Mouse (Mus musculus) intestine, embryonic 16.5 days (tissue): Measurements from ENCODE around the gene Tuba3a. TPM values are rescaled to one million over a fixed set of nuclear protein-coding genes. Genes with fewer than 3 reads are reported as not detected.

Source experiments
- ATAC-seq: fragments of 200-750 bp; cut with Nextera tagmentation; 2 replicates; pipeline ENCODE4 v1.8.0; 2017; ENCODE audit warnings: moderate TSS enrichment, moderate library complexity
- H3K27ac ChIP-seq: fragments of 300-500 bp; sonication (generic); 2 replicates; pipeline ENCODE4 v1.5.1; 2014; ENCODE audit warnings: mild to moderate bottlenecking, low read length
- H3K27me3 ChIP-seq: fragments of 300-500 bp; sonication (generic); replicated peaks from 2 replicates; pipeline ENCODE4 v1.6.1; 2014; ENCODE audit warnings: low read length, control low read depth, mixed read lengths; ENCODE audit not compliant: control insufficient read depth, insufficient read depth
- H3K36me3 ChIP-seq: fragments of 300-500 bp; sonication (generic); 2 replicates; pipeline ENCODE4 v1.6.1; 2014; ENCODE audit warnings: low read length, control low read depth; ENCODE audit not compliant: control insufficient read depth, insufficient read depth
- H3K4me1 ChIP-seq: fragments of 300-500 bp; sonication (generic); 2 replicates; pipeline ENCODE4 v1.6.1; 2014; ENCODE audit warnings: low read length, control low read depth, mixed read lengths; ENCODE audit not compliant: control insufficient read depth, insufficient read depth
- H3K4me2 ChIP-seq: fragments of 300-500 bp; sonication (generic); 2 replicates; pipeline ENCODE4 v1.6.1; 2014; ENCODE audit warnings: low read depth, low read length, control low read depth
- H3K4me3 ChIP-seq: fragments of 300-500 bp; sonication (generic); 2 replicates; pipeline ENCODE4 v1.5.1; 2014; ENCODE audit warnings: mild to moderate bottlenecking, low read length
- H3K9ac ChIP-seq: fragments of 300-500 bp; sonication (generic); 2 replicates; pipeline ENCODE4 v1.6.1; 2014; ENCODE audit warnings: low read depth, low read length
- H3K9me3 ChIP-seq: fragments of 300-500 bp; sonication (generic); 2 replicates; pipeline ENCODE4 v1.6.1; 2016; ENCODE audit warnings: low read length, control low read depth; ENCODE audit not compliant: control insufficient read depth
- WGBS: fragments of 180-500 bp; shearing (Covaris S2); extraction: QIAGEN DNeasy Blood & Tissue Kit; methylation state at CpG from one replicate; pipeline ENCODE4 v1.1.7; 2014; 5-methylcytosine and 5-hydroxymethylcytosine counted together
- polyA plus RNA-seq: library from polyadenylated mRNA; unstranded; fragments of >200 nt; fragmentation: Nextera tagmentation; extraction: Ambion mirVana; gene quantifications from 2 replicates; pipeline ENCODE4 v1.2.1, GENCODE M21; 2015

The Tuba3a gene
- polyA plus RNA-seq, 1 experiment from 2014 or later, result 0.17 TPM

DNA sequence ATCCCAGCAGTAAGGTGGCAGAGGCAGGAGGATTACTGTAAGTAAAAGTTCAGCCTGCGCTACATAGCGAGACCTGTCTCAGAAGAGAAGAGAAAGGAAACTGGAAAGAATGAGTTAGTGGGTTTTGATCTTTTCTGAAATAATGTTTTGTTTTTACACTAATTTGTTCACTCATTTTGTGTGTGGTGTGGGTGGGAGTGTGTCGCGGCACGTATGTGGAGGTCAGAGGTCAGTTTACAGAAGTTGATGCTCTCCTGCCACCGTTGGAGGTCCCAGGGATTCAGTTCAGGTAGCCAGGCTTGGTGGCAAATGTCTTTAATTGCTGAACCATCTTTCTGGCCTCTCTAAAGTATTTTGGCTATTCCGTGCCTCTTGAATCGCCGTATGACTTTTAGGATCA, 21.6 kb downstream of the Tuba3a start:
- Histone ChIP-seq H3K4me1 (no peaks in the 10 kb centered on the region), H3K4me2 (no peak overlapping the region), H3K9ac (no peak overlapping the region), H3K27me3 (no peaks in the 10 kb centered on the region), H3K27ac (no peak overlapping the region), H3K36me3 (no peaks in the 10 kb centered on the region), H3K4me3 (no peak overlapping the region), H3K9me3 (no peaks in the 10 kb centered on the region)
- ATAC-seq, result no peak
- WGBS, result 78% methylated on average over 9 of the region's 9 CpGs

DNA sequence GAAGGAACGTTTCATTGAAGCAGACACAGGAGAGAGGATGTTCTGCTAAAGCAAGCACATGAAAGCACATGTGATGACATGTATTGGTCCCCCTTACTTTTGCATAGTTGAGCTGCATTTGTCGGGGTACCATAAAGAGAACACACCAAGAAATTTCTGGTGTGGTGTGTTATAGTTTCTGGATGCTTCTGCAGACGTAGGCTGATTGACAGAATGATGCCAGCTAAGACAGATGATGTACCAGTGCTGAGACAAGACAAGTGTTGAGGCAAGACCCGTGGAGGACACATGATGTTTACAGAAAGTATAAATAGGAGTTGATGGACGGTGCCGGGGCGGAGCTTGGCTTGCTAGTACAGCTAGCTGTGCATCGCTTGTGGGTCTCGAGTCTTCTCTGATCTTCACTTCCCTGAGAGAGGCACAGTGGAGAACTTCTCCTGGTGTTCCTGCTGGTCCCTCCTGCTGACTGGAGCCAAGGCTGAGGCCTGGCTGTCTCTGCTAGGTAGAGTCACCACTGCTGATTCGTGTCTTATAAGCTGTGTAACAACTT, 25.8 kb downstream of the Tuba3a start:
- H3K27me3 ChIP-seq, result no peaks in the 10 kb centered on the region
- no peak overlapping the region for H3K4me2 ChIP-seq
- no peak overlapping the region for H3K27ac ChIP-seq
- no peak for ATAC-seq
- no peaks in the 10 kb centered on the region for H3K36me3 ChIP-seq
- no peak overlapping the region for H3K4me3 ChIP-seq
- H3K4me1 ChIP-seq, result peaks cover 7% of the 10 kb centered on the region
- WGBS, result 70% methylated on average over 10 of the region's 10 CpGs
- H3K9ac ChIP-seq, result no peak overlapping the region
- no peaks in the 10 kb centered on the region for H3K9me3 ChIP-seq

DNA sequence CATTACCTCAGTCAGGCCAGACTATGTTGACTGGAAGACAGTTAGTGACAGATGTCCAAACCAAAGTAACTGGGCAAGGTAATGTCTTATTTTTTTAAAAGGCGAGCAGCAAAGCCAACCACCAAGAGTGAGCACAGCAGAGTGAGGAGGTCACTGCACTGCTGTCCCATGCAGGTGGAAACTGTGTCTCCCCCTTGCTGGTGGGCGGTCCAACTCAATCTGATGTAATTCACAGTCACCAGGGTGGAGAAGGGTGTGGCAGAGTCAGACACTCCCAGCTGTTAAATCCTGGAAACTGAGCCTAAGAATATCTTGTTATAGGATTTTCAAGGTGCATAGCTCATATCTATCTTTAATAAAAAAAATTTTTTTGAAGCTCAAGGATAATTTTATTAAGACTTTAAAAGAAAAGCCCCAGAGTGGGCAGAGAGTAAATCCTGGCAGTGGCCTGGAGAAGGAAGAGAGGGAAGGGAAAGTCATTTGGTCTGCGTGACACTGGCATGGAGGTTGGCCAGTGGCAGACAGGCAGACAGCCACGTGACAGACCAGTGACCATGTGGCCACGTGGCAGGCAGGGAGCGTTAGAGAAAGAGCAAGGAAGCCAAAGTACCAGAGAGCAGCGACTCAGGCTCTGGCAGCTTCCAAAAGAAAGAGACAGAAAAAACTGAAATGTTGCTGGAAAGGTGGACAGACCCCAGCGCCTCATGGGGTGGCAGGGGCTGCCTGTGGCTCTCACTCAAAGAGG, 29.4 kb downstream of the Tuba3a start:
- WGBS, result 72% methylated on average over 8 of the region's 8 CpGs

DNA sequence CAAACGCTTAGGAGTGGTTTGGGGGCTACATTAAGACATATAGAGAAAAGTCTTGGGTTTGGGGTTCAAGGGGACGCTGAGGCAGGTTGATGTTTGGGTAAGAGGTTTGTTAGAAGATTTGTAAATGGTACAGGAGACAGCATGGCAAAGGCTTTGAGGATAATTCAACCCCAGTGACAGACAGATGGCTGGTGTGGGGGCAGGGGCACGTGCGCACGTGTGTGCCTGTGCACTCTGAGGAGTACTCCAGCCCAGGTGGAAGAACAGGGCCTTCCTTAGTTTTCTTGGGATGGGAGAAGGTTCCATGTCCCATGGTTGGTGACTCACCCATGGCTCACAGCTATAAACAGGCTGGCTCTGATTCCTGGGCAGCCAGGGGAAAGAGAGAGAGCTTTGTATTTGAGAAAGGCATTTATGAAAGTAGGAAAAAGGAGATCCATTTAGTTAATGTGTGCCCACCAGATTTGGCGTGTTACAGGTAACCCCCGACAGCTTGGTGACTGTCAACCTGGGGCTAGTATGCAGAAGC, 30.3 kb downstream of the Tuba3a start:
- no peak overlapping the region for H3K9ac ChIP-seq
- no peaks in the 10 kb centered on the region for H3K36me3 ChIP-seq
- 76% methylated on average over 7 of the region's 7 CpGs for WGBS
- no peak overlapping the region for H3K27ac ChIP-seq
- ATAC-seq, result peak; percentile 37; the same call in 1 of the 2 replicates
- H3K27me3 ChIP-seq, result no peaks in the 10 kb centered on the region
- H3K4me1 ChIP-seq, result peaks cover 7% of the 10 kb centered on the region
- H3K4me3 ChIP-seq, result no peak overlapping the region
- no peak overlapping the region for H3K4me2 ChIP-seq
- H3K9me3 ChIP-seq, result no peaks in the 10 kb centered on the region

More for the DNA sequence above, 29.4 kb downstream of the Tuba3a start:
- no peak overlapping the region for H3K4me2 ChIP-seq
- H3K9me3 ChIP-seq, result no peaks in the 10 kb centered on the region
- H3K36me3 ChIP-seq, result no peaks in the 10 kb centered on the region
- peaks cover 7% of the 10 kb centered on the region for H3K4me1 ChIP-seq
- H3K9ac ChIP-seq, result no peak overlapping the region
- ATAC-seq, result peak; percentile 82
- peak overlapping the region; percentile 50 for H3K27ac ChIP-seq
- H3K27me3 ChIP-seq, result no peaks in the 10 kb centered on the region
- no peak overlapping the region for H3K4me3 ChIP-seq

DNA sequence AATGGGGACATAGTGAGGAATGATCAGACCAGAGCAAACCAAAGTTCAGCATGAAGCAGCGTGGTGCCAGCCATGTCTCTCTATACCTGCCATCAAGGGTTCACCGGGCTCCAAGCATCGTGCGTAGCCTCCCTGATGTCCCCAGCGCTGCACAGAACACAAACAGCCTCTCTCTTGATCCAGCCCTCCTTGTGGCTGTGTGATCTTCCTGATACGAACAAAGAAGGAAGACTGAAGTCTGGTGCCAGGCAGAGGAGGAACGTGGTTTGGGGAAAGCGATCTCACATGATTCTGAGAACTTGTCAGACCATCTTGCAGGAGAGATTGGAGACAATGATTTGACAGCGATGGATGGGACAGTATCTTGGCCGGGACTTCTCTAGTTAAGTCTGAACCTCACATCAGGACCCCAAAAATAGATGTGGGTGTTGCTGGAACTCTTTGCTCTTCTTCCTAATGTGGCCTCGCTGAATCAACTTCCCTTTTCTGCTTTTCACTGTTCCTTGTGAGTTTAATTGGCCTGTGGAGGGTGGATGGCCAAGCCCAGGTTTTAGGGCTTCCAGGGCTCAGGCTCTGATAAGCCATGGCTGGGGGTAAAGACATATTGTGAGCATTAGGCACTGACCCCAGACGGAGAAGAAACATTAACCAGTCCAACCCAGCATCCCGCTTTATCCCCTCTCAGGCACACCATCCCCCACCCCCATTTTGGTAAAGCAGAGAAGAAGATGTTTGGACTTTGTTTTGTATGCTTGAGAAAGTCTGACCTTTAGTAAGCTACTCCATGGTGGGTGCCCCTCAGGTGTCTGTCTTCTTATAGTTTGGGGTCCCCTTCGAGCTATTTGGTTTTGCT, 31.8 kb downstream of the Tuba3a start:
- 77% methylated on average over 14 of the region's 14 CpGs for WGBS
- no peak overlapping the region for H3K4me3 ChIP-seq
- ATAC-seq, result no peak
- peaks cover 7% of the 10 kb centered on the region for H3K4me1 ChIP-seq
- H3K36me3 ChIP-seq, result no peaks in the 10 kb centered on the region
- no peak overlapping the region for H3K27ac ChIP-seq
- no peaks in the 10 kb centered on the region for H3K9me3 ChIP-seq
- H3K27me3 ChIP-seq, result no peaks in the 10 kb centered on the region
- H3K4me2 ChIP-seq, result no peak overlapping the region
- no peak overlapping the region for H3K9ac ChIP-seq

DNA sequence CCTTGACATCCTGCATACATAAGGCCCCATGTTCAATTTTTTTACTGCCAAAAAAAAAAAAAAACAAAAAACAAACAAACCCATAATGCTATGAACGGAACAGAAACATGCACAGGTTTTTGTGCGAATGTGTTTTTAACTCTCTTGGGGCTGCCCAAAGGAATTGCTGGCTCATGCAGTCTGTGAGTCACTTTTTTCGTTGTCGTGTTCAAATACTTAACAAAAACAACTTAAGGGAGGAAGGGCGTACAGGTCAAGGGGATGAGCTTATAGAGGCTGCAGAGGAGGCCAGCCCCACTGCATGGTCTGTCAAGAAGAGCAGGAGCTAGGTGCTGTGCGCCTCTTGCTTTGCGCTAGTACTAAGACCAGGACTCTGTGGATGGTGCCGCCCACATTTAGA, 33.1 kb downstream of the Tuba3a start:
- H3K27me3 ChIP-seq, result no peaks in the 10 kb centered on the region
- H3K9me3 ChIP-seq, result no peaks in the 10 kb centered on the region
- H3K27ac ChIP-seq, result no peak overlapping the region
- no peaks in the 10 kb centered on the region for H3K36me3 ChIP-seq
- ATAC-seq, result no peak
- peaks cover 7% of the 10 kb centered on the region for H3K4me1 ChIP-seq
- no peak overlapping the region for H3K9ac ChIP-seq
- H3K4me2 ChIP-seq, result no peak overlapping the region
- 88% methylated on average over 8 of the region's 8 CpGs for WGBS
- no peak overlapping the region for H3K4me3 ChIP-seq

DNA sequence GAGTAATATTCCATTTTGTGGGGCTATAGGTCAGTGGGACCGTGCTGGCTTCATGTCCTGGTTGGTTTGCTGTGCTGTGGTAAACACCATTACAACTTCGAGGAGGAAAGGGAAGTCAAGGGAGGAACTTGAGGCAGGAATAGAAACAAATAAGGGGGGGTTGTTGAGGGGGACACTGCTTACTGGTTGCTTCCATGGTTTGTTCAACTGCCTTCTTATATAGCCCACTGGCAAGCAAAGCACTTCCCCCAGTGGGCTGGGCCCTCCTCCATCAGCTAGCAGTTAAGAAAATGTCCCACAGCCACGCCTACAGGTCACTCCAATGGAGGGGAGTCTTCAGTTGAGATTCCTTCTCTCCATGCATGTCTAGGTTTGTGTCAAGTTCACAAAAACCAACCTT, 33.6 kb downstream of the Tuba3a start:
- Histone ChIP-seq H3K9me3 (no peaks in the 10 kb centered on the region), H3K27me3 (no peaks in the 10 kb centered on the region), H3K9ac (no peak overlapping the region), H3K27ac (no peak overlapping the region), H3K4me1 (peaks cover 4% of the 10 kb centered on the region), H3K4me3 (no peak overlapping the region), H3K4me2 (no peak overlapping the region), H3K36me3 (no peaks in the 10 kb centered on the region)
- ATAC-seq, result no peak
- WGBS, result 80% methylated on average over 3 of the region's 3 CpGs

DNA sequence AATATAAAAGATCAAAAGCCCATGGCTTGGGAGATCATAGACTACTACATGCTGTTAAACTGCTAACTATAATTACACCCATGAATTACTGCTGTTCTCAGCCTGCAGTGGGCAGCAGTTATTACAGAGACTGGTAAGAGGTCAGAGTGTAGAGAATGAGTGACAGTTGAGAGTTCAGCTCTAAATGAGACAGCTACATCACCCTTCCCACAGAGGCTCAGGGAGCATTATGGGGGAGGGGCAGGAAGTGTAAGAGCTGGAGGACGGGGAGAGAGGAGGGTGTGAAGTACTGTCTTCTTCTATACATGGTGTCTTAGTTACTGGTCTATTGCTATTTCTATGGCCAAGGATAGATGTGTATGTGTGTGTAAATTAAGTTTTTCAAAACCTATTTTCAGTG, 41.3 kb downstream of the Tuba3a start:
- H3K4me1 ChIP-seq, result no peaks in the 10 kb centered on the region
- H3K27ac ChIP-seq, result no peak overlapping the region
- H3K9ac ChIP-seq, result no peak overlapping the region
- H3K9me3 ChIP-seq, result no peaks in the 10 kb centered on the region
- H3K4me3 ChIP-seq, result no peak overlapping the region
- no peak for ATAC-seq
- no peaks in the 10 kb centered on the region for H3K36me3 ChIP-seq
- no peaks in the 10 kb centered on the region for H3K27me3 ChIP-seq
- WGBS, result 24% methylated on average over 1 of the region's 1 CpGs
- no peak overlapping the region for H3K4me2 ChIP-seq

DNA sequence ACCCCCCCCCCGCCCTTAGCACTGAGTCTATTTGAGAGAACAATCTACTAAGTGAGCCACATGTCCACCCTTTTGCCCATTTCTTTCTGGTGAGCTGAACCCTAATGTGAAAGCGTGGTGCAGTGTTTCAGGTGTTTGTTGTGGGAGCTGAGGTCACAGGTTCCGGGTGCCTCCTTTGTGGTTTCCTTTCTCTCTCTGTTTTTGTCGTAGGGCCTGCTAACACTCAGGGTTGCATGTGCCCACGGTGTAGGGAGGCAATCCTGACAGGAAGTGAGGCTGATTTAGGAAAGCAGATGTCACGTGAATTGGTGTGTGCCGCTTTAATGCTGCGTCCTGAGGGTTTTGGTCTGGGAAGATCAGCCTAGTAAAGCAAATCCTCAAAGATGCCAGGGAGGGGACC, 44.3 kb downstream of the Tuba3a start:
- Histone ChIP-seq H3K27ac (no peak overlapping the region), H3K27me3 (no peaks in the 10 kb centered on the region), H3K4me1 (no peaks in the 10 kb centered on the region), H3K4me3 (no peak overlapping the region), H3K4me2 (no peak overlapping the region), H3K36me3 (no peaks in the 10 kb centered on the region), H3K9ac (no peak overlapping the region), H3K9me3 (no peaks in the 10 kb centered on the region)
- ATAC-seq, result no peak
- 80% methylated on average over 8 of the region's 8 CpGs for WGBS
